Mouse (Mus musculus): ENCODE results near the gene Nup93.
A peak's percentile ranks its signal among the peaks of the same experiment; 100 is the strongest.

Gene Nup93

DNA sequence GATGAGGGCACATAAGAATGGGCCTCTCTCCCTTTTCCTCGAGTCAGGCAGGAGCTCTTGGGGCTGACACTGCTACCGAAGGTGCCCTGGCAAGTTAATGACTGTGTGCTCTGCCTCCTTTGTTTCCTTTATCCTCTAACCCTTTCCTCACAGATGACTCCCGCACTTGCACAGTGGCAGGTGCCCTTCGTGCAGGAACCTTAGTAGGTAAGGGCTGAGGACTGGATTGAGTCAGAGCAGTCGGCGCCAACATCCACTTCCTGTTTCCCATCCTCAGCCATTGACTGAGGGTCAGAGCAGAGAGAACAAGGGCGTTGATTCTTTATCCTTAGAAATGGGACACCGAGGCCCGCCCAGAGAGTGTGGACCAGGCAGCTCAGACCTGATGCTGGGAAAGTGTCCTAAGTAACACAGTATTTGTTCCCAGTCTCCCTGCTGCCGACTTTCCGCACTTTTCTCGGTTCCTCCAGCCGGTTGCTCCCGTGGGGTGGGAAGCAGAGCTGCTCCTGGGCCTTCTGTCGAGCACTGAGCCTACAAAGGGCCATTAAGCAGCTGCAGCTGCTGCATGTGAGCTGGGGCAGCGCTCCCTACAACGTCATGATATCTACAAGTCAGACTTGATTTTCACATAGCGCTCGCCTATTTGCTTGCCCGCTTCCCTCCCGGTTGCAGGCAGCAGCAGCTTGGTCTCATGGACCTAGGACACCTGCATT lies 26.9 kb upstream of the Nup93 start:
- peak; percentile 56 for DNase-seq

DNA sequence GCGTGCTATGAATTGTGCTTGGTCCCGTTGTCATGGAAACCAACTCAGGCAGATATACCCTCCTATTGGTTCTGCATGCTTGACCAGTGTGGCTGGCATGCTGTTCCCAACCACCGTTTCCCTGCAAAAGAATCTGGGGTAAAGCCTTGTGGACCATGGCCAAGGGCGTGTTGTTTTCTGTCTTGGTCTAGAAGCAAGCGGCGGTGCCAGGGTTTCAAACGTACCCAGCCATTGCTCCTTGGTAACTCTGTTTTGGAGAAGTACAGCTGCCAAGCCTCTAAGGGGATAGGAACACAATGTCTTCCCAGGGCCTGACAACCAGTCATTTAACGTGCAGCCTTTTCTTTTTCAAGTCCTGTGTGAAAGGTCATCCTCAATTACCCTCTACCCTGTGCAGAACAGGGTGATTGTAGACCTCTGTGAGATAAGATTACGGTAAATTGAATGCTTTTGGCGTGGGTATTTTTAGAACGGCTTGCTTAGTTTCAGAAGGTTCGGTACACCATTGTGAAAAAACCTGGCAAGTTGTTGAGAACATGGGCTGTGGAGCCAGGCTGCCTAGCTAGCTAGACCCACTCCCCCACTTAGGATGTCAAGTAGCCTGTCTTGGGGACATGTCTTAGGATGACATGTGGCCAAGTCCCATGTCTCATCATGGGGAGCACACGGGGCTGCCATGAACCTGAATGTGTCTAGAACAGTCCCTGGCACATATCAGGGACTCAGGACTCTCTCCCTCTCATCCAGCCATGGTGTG lies 24.9 kb upstream of the Nup93 start:
- peak; percentile 88 for DNase-seq

DNA sequence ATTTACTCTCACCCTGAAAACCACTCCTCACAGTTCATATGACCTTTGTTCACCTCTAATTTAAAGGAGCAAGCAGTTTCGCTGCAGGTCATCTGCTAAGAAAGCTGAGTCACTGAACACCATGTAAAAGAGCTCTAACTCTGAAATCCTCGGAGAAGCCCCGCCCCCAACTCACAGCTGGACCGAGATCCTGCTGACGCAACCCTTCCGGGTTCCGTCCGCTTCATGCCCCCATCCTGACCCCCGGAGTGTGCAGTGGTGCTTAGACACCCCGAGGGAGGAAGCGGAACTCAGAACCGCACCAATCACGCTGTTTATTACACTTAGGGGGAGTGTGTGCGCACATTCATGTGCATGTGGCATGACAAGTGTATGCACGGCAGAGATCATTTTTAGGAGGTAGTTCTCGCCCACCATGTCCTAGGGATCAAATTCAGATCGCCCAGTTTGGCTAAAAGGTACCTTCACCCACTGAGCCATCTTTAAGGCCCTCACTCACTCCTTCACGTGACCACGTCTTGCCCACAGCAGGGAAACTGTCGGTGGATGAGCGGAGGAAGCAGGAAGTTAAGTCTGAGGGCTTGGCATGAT lies 23.2 kb upstream of the Nup93 start:
- peak; percentile 63 for DNase-seq

DNA sequence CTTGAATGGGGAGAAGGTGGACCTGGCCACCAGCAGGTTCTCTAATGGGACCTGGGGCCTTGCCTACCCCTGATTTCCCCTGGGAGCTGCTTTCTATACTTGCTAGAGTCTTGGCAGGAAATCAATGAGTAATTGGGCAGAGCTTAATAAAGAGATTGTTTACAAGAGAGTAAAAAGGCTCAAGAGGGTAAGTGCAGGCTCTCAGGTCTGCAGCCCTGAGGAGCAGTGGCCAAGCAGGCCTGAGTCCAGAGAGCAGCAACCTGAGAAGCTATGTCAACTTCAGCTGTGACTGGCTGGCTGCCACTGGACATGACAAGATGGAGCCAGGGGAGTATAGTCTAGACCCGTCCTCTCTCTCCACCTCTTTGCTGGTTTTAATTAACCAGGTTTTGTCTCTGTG lies 21.4 kb upstream of the Nup93 start:
- no peak for DNase-seq

DNA sequence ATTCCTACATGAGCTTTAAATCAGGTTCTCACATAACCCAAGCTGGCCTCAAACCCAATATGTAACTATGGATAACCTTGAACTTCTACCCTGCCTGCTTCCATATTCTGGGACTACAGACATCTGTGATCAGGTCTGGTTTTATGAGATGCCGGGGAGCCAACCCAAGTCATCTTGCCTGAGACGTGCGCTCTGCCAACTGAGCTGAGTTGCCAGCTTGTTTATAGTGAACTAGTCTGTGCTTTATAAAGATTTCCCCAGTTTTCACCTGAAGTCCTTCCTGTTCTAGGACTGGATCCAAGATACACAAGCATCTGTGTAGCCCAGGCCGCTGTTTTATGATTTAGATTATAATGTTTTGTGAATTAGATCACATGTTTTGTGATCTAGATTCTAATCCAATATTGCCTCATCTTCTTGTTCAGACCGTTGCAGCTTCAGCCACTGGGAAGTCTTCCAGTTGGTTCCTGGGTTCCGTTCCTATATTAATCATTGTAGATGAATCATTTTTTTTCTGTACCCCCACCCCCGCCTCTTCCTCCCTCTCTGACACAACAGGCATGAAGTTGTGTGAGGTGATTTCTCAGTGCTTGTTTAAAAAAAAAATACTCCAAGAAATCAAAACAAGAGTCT lies 19.7 kb upstream of the Nup93 start:
- peak; percentile 62 for DNase-seq

DNA sequence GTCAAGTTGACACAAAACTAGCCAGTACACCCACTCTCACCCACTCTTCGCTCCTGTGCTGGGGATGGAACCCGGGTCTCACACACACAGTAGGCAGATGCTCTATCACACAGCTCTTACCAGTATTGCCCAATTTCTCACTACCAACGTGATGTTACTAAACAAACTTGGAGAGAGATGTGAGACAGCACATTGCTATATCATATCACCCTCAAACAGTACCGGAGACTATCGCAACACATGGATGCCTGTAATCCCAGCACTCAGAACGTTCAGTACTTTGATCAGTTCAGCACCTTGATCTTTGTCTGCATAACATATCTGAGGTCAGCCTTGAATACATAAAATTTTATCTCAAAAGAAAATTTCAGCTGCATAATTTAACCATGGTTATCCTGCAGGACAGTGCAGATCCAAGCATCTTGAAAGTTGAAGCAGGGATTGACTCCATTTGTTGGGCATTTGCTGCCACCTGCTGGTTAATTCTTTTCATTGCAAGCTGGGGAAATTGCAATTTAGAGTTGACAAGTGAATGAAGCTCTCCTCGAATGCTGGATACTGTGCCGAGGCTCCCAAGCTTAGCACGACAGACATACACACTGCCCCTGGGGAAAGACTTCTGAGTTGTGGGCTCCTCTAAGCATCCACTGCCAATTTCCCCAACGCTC lies 15.0 kb upstream of the Nup93 start:
- no peak for DNase-seq

DNA sequence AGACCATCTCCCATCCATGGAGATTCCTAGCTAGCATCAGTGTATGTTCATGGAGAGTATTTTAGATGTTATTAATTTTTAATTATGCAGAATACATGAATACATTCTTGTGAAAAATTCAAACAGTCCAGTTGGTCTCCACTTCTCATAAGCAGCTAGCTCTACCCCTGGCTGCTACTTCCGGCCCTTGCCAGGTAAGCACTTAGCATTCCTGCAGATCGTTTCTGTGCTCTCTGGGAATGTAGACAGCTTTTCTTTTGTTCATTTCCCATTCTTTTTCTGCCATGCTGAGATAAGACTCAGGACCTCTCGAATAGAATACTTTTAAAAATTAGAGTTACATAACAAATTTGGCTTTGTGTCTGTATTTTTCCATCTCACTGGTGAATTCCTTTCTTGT lies 10.3 kb upstream of the Nup93 start:
- no peak for DNase-seq

DNA sequence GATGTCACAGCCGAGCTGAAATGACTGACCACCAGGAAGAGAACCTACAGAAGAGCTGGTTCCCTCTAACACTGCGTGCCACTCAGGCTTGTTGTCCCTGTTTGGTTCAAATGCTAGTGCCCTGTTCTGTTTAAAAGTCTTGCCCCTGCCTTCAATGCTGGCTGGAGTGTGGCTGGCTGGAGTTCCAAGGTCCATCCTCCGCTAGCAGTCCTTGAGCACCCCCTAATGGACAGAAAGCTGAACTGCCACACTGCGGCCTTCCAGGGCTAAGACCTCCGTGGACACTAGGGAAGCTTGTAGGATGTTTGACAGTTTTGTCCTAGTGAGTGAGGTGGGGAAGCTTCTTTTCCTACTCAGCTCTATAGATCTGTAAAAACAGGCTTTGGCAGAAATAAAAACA lies 8.6 kb upstream of the Nup93 start:
- no peak for DNase-seq

DNA sequence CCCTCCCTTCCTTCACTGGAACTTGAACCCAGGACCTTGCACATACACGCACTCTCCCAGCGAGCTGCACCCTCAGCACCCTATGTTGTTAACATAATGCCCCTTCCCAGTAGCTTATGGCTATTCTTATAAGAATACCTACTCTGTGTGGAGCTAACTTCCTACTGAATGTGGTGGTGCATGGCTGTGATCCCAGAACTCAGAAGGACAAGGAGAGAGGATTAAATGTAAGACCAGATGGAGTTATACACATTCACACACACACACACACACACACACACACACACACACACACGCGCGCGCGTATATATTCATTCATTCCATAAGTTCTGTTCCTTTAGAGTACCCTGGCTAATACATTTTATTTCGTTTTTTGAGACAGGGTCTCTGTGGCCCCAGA lies 8.1 kb upstream of the Nup93 start:
- no peak for DNase-seq

DNA sequence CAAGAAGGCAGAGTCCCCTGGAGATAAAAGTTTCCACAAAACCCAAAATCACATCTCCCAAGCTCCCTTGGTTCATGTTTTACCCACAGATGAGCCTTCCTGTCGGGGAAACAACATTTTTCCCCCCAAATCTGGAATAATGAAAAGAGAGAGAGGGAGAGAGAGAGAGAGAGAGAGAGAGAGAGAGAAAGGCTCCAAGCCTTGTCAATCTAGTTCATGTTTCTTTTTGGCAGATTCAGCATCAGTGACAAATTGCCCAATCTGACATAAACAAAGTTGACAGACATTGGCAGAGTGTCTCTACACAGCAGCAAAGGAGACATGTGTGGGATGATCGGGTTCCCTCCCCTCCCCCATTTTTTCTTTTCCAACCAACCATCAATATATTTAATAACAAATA lies 6.9 kb upstream of the Nup93 start:
- DNase-seq, result no peak

DNA sequence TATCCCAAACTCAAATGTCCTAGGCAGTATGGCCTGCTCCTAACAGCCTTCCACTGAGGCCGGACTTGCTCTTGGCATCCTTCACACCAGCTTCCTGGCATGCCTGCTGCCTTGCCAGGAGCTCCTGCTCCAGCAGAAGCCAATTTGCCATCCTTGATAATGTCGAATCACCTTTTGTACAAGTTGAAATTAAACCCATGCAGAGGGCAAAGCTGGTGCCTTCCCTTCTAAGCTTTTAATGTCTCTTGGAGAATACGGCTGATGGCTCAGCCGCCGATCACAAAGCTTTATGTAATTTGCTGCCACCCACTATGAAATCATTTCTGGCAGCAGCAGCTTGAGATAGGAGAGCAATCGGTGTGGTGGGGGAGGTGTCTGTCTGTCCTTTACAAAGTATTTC lies 4.7 kb upstream of the Nup93 start:
- DNase-seq, result peak; percentile 80

DNA sequence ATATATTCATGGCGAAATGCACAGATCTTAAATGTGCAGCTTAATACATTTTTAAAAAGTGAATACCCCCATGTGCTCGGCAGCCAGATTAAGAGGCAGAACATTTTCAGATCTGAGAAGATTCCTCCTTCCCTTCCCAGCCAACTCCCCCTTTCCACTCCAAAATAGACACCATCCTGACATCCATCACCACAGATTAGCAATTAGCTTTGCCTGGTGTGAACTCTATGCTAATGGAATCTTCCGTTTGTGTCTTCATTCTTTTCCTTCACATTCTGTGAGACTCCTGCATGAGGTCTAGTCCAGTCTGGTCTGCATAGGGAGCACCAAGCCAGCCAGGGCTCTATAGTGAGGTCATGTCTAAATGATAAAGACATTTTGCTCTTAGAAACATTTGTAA lies 4.1 kb upstream of the Nup93 start:
- no peak for DNase-seq

DNA sequence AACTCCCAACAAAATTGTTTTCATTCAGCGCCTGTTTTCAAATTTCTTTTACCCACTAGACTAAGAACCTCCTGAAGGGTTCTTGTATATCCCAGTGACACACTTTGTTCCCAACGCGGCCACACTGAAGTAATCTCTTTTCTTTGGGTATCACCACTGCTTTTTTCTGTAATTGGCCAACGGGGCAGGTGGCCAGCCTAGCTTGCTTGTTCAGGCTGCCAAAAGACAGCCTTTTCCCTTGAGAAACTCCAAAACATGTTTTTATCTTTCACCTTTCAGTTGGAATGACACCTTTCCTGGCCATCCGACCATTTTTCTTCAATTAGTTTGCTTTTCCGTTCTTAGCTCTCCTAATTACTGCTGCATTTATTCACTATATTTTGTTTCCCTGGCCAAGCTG lies 545 bp upstream of the Nup93 start:
- DNase-seq, result no peak

DNA sequence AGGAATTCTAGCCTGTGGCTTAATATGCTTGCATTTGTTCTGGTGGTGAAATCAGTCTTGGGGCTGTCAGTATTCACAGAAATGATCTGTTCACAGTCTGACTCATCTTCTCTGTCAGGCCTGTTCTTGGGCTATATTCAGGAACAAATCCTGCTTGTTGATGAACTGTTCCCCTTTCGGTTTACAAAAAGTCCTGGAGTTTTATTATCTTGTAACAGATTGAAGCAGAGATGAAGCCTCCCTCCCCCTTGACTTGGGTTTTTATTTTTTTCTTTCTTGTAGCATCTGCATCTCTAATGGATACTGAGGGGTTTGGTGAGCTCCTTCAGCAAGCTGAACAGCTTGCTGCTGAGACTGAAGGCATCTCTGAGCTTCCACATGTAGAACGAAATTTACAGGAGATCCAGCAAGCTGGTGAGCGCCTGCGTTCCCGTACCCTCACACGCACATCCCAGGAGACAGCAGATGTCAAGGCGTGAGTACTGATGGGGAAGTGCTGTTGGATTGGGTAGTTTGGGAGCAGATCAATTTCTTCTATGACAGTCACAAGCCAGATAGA lies 13.1 kb downstream of the Nup93 start:
- peak; percentile 71 for DNase-seq

DNA sequence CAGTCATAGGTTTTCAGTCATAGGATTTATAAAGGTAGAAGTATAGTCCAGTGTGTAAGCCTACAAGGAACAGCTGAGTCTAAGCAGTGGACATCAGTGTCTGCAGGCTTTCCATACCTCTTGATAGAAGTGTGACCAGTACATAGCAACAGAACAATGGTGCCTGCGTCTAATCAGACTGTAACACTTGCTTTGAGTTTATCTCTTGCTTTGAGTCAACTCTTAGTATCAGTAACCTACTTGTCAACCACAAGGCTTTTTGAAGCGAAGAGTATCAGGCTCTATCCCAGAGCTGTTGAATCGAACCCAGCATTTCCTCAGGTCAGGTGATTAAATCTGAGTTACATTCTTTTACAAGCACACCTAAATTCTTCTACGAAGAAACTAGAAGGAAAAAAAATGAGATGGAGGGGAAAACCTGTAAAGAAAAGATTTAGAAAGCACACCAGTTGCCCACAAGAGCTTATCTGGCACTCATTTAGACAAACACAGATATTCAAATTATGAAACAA lies 25.9 kb downstream of the Nup93 start:
- no peak for DNase-seq

DNA sequence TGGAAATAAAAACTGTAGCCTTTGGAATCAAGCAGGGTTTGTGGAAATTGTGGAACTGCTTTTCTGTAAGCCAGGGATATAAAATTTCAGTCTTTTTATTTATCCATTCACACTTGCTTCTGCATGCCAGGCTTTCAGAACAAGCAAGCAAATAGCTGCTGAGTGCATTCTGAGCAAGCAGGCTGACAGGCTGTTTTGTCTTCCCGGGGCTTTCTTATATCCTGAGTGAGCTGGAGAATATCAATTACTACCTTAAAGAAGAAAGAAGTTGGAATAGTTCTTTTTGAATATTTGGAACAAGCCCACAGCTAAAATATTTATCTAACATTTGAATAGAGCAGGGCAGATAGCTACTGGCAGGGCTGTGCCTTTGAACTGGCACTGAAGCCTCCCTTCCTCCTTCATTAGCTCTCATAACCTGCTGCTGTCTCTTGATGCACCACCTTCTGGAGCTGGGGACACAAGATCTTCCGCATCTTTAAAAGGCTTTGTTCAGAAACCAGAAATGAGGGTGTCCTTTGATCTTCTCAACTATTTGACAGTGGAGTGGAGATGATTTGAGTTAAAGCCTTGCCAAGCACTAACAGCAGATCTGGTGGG lies 35.6 kb downstream of the Nup93 start:
- no peak for DNase-seq

DNA sequence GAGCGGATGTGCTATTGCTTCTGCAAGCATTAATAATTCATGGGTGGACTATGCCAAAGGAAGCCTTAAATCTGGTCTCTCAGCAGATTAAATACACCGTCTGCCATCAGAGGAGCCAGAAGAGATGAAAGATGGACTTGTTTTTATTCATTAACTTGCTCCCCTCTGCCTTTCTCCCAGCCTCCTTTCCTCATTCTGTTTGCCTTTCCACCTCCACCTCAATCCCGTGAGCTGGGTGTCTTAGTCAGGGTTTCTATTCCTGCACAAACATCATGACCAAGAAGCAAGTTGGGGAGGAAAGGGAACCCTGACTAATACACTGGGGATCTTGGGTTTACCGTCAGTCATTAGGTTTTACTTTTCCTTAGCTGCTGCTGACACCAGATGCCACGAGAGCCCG lies 44.5 kb downstream of the Nup93 start:
- no peak for DNase-seq

DNA sequence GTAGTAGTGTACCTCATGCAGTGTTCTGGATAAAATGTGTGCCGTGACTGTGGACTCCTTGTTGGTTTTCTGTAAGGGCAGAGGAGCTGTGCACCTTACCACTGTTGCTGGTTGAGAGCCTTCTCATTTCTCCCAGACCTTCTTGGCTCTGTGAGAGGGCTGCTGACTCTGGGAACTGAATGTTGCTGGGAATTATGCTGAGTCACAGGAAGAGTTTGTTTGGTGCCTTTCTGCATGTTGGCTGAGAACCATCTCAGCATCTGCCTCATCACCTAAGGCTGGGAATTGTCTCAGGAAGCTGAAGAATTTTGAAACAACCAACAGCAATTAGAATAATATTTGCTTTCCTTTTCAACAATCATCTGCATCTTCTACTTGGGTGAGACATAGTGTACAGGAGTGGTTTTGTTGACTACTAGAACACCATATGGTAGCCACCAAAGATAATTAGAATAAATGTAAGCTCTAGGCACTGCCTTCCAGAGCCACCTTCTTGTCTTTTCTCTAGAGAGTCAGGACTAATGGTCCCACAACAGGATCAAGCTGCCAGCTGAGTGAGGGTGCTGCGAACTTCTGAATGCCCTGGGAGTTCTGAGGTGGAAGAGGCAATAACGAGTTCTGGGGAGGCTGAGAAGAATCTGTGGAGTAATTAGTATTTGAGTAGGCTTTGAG lies 48.4 kb downstream of the Nup93 start:
- DNase-seq, result no peak

DNA sequence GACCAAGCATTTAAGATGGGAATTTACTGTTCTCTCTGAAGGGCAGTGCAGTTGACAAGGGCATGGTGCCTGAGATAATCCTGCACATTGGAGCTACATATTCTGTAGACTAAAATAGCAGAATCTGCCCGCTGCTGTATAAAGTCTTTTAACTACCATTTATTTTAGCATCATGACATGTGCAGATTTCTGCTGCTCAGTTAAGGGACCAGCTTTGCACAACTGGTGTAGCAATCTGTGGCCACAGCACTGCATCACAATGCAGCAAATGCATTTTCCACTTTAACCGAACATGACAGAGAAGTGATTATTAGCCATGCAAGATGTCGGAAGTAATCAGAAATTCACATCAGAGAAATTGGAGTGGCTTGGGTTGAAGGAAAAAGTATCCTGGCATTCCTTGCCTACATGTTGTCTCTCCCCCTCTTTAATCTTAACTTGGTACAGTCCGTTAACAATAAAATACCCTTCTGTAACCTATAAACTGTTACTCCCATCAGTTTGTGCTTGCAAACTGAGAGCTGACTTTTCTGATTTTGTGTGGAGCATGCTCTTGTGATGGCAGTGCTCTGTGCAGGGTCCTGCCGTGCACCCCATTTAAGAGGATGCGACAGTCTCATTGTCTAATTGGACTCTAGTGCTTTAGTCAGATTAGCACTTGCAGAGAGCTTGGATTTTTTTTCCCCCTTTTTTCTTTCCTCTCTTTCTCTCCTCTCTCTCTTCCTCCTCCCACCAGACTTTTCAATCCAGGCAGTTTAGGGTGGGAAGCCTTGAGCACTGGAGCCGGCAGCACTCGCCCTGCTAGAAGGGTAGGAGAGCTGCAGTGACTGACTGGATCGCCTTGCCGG lies 52.2 kb downstream of the Nup93 start:
- DNase-seq, result peak; percentile 38

DNA sequence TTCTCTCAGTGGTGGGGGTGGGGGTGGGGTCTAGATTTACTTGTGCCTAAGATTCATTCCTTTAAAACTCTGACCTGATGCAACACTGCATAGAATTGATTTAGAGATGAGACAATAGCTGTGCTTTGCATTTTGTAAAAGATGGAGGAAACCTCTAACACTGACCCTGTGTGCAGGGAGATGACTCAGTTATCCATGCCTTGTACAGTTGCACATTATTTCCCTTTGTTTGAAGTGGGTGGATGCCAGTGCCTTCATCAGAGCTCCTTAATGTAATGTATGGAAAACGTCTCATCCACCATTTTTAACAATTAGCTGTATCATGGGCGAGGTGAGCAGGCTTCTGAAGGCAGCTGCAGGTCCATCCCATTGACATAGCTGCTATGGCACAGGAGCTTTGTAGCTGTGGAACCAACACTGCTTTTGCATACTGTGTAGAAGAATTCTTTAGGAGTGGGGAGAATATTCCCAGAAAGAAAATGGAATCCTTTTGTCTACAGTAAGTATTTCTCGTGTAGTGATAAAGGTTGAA lies 54.1 kb downstream of the Nup93 start:
- no peak for DNase-seq

Measured in layer of hippocampus, adult 9-11 months (tissue).